Mouse (Mus musculus) hindbrain, embryonic 16.5 days (tissue): ENCODE data around the gene Xxylt1. TPM values are rescaled to one million over a fixed set of nuclear protein-coding genes. Genes with fewer than 3 reads are reported as not detected.

Experiments used
- ATAC-seq: fragments of 200-750 bp; cut with Nextera tagmentation; 2 replicates; pipeline ENCODE4 v1.8.0; 2017; ENCODE audit warnings: moderate TSS enrichment, moderate library complexity
- H3K27ac ChIP-seq: fragments of 300-500 bp; sonication (generic); 2 replicates; pipeline ENCODE4 v1.5.1; 2014; ENCODE audit warnings: low read depth, mild to moderate bottlenecking, control low read depth, low read length, moderate library complexity
- H3K27me3 ChIP-seq: fragments of 300-500 bp; sonication (generic); replicated peaks from 2 replicates; pipeline ENCODE4 v1.6.1; 2014; ENCODE audit warnings: low read length; ENCODE audit not compliant: control insufficient read depth, insufficient read depth
- H3K36me3 ChIP-seq: fragments of 300-500 bp; sonication (generic); 2 replicates; pipeline ENCODE4 v1.6.1; 2014; ENCODE audit warnings: mild to moderate bottlenecking, low read length, moderate library complexity, mixed read lengths; ENCODE audit not compliant: control insufficient read depth, insufficient read depth
- H3K4me1 ChIP-seq: fragments of 300-500 bp; sonication (generic); 2 replicates; pipeline ENCODE4 v1.6.1; 2014; ENCODE audit warnings: low read depth, low read length; ENCODE audit not compliant: control insufficient read depth, insufficient read depth
- H3K4me2 ChIP-seq: fragments of 300-500 bp; sonication (generic); 2 replicates; pipeline ENCODE4 v1.6.1; 2014; ENCODE audit warnings: mild to moderate bottlenecking, low read length, control low read depth, moderate library complexity
- H3K4me3 ChIP-seq: fragments of 300-500 bp; sonication (generic); 2 replicates; pipeline ENCODE4 v1.5.1; 2014; ENCODE audit warnings: mild to moderate bottlenecking, low read length, control low read depth, moderate library complexity
- H3K9ac ChIP-seq: fragments of 300-500 bp; sonication (generic); 2 replicates; pipeline ENCODE4 v1.6.1; 2014; ENCODE audit warnings: low read depth, mild to moderate bottlenecking, control low read depth, low read length, moderate library complexity
- H3K9me3 ChIP-seq: fragments of 300-500 bp; sonication (generic); 2 replicates; pipeline ENCODE4 v1.6.1; 2014; ENCODE audit warnings: mild to moderate bottlenecking, low read length, moderate library complexity; ENCODE audit not compliant: control insufficient read depth
- WGBS: fragments of 180-500 bp; shearing (Covaris S2); extraction: QIAGEN DNeasy Blood & Tissue Kit; methylation state at CpG from one replicate; pipeline ENCODE4 v1.1.7; 2014; 5-methylcytosine and 5-hydroxymethylcytosine counted together
- polyA plus RNA-seq: library from polyadenylated mRNA; unstranded; fragments of >200 nt; fragmentation: Nextera tagmentation; extraction: Ambion mirVana; gene quantifications from 2 replicates; pipeline ENCODE4 v1.2.1, GENCODE M21; 2015

The Xxylt1 gene
- polyA plus RNA-seq, 1 experiment from 2014 or later, result 11.0 TPM

DNA sequence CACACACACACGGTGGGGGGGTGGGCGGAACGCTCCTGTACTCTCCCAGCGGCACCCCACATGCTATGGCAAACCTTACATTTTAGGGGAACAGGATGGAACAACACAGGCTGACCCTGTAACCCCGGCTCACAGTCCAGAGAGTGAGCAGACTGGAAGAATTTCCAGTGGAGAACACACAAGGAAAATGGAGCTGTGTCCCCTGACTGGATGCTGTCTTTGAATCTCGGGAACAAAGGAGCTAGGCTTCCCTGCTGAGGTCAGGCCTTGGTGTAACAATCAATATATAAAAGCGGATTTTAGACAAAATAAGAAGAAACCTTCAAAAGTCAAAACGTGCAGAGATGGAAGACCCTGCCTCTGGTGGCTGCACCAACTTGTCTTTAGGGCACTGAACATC is 57.4 kb downstream of the Xxylt1 start:
- WGBS, result 50% methylated on average over 8 of the region's 8 CpGs
- H3K4me3 ChIP-seq, result no peak overlapping the region
- no peaks in the 10 kb centered on the region for H3K27me3 ChIP-seq
- no peak overlapping the region for H3K27ac ChIP-seq
- H3K36me3 ChIP-seq, result no peaks in the 10 kb centered on the region
- H3K9ac ChIP-seq, result no peak overlapping the region
- H3K4me1 ChIP-seq, result no peaks in the 10 kb centered on the region
- ATAC-seq, result no peak
- no peaks in the 10 kb centered on the region for H3K9me3 ChIP-seq
- H3K4me2 ChIP-seq, result no peak overlapping the region

DNA sequence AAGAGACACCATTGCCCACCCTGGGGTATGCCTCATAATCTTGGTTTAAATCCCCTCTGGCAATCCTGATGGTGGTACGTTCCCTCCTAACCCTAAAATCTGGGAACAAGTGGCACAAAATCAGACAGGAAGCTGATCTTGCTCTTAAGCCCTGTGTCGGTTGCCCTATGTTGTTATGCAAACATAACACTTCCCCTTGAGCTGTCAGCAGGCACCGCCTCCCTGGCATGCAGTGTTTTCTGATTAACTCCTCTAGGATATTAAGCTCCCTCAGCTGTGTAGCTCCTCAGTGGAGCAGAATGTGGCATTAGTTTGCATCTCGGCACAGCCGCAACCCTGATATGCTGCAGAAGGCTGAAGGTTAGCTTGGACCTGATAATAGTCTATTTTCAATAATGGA is 58.9 kb downstream of the Xxylt1 start:
- Histone ChIP-seq H3K4me2 (no peak overlapping the region), H3K4me1 (no peaks in the 10 kb centered on the region), H3K27ac (no peak overlapping the region), H3K4me3 (no peak overlapping the region), H3K27me3 (no peaks in the 10 kb centered on the region), H3K9me3 (no peaks in the 10 kb centered on the region), H3K9ac (no peak overlapping the region), H3K36me3 (no peaks in the 10 kb centered on the region)
- ATAC-seq, result no peak; the same call in 1 of the 2 replicates
- WGBS, result 43% methylated on average over 5 of the region's 5 CpGs

- WGBS, result 76% methylated on average over 3 of the region's 3 CpGs
These were observed 61.7 kb downstream of the Xxylt1 start for GRCm38 (mm10) chr16:31019514-31019913.

GRCm38 (mm10) chr16:31017687-31018413 is 63.4 kb downstream of the Xxylt1 start:
- Histone ChIP-seq H3K4me2 (no peak overlapping the region), H3K9me3 (no peaks in the 10 kb centered on the region), H3K27me3 (no peaks in the 10 kb centered on the region), H3K4me1 (no peaks in the 10 kb centered on the region), H3K27ac (no peak overlapping the region), H3K4me3 (no peak overlapping the region), H3K9ac (no peak overlapping the region), H3K36me3 (no peaks in the 10 kb centered on the region)
- no peak for ATAC-seq
- WGBS, result 96% methylated on average over 10 of the region's 10 CpGs

More at GRCm38 (mm10) chr16:31019514-31019913, 61.7 kb downstream of the Xxylt1 start:
- no peak overlapping the region for H3K9ac ChIP-seq
- no peaks in the 10 kb centered on the region for H3K9me3 ChIP-seq
- no peak overlapping the region for H3K4me2 ChIP-seq
- peak; percentile 65; the same call in 1 of the 2 replicates for ATAC-seq
- no peaks in the 10 kb centered on the region for H3K4me1 ChIP-seq
- H3K36me3 ChIP-seq, result no peaks in the 10 kb centered on the region
- H3K27ac ChIP-seq, result no peak overlapping the region
- H3K4me3 ChIP-seq, result no peak overlapping the region
- no peaks in the 10 kb centered on the region for H3K27me3 ChIP-seq

DNA sequence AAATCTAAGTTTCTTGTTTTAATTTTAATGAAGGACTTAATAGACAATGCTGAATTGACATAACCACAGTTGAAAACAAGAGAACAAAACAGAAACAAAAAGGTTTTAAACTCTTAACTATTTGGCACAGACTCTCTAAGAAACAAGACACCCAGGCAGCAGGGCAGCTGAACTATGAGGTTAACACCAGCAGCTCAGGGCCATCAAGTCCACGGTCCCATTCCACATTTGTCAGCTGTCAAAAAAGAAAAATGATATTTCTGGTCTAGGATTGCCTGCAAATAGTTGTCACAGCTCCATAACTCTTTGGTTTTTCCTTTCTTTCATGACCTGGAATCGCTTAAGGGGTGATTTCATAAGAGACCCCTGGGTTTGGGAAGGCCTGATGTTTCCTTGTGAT is 64.6 kb downstream of the Xxylt1 start:
- ATAC-seq, result no peak

GRCm38 (mm10) chr16:31016169-31016568 is 65.1 kb downstream of the Xxylt1 start:
- Histone ChIP-seq H3K9me3 (no peaks in the 10 kb centered on the region), H3K36me3 (no peaks in the 10 kb centered on the region), H3K9ac (no peak overlapping the region), H3K27me3 (no peaks in the 10 kb centered on the region), H3K4me1 (no peaks in the 10 kb centered on the region), H3K27ac (no peak overlapping the region), H3K4me2 (no peak overlapping the region), H3K4me3 (no peak overlapping the region)
- ATAC-seq, result no peak
- WGBS, result 74% methylated on average over 8 of the region's 8 CpGs

More for the DNA sequence above, 64.6 kb downstream of the Xxylt1 start:
- H3K27me3 ChIP-seq, result no peaks in the 10 kb centered on the region
- no peak overlapping the region for H3K4me3 ChIP-seq
- H3K36me3 ChIP-seq, result no peaks in the 10 kb centered on the region
- WGBS, result 82% methylated on average over 2 of the region's 2 CpGs
- no peak overlapping the region for H3K4me2 ChIP-seq
- no peak overlapping the region for H3K27ac ChIP-seq
- H3K9ac ChIP-seq, result no peak overlapping the region
- no peaks in the 10 kb centered on the region for H3K4me1 ChIP-seq
- H3K9me3 ChIP-seq, result no peaks in the 10 kb centered on the region

DNA sequence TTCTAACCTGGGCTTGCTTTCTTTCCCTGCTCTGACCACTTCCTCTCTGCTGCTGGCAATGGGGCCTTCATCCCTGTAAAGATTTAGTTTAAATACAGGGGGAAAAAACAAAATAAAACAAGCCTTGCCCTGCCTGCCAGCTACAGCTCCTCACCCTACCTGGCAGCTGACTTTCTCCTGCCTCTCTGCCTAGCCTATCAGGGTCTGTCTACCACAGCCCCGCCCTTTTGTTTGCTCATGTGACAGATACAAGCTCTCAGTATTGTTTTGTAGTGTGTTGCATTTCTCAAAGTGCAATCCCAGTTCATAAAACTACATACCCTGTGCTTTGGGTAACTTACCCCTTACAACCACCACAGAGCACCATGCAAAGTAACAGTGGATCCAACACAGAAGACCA is 66.0 kb downstream of the Xxylt1 start:
- 100% methylated on average over 1 of the region's 1 CpGs for WGBS
- H3K4me2 ChIP-seq, result no peak overlapping the region
- no peaks in the 10 kb centered on the region for H3K36me3 ChIP-seq
- H3K27ac ChIP-seq, result no peak overlapping the region
- no peaks in the 10 kb centered on the region for H3K4me1 ChIP-seq
- H3K27me3 ChIP-seq, result no peaks in the 10 kb centered on the region
- no peak overlapping the region for H3K4me3 ChIP-seq
- H3K9me3 ChIP-seq, result no peaks in the 10 kb centered on the region
- ATAC-seq, result no peak
- no peak overlapping the region for H3K9ac ChIP-seq

- H3K9me3 ChIP-seq, result no peaks in the 10 kb centered on the region
- no peak overlapping the region for H3K4me3 ChIP-seq
- H3K4me1 ChIP-seq, result peaks cover 7% of the 10 kb centered on the region; the same call in 1 of the 2 replicates
- H3K4me2 ChIP-seq, result no peak overlapping the region
- no peak overlapping the region for H3K27ac ChIP-seq
- no peak for ATAC-seq
- H3K36me3 ChIP-seq, result no peaks in the 10 kb centered on the region
- 96% methylated on average over 10 of the region's 10 CpGs for WGBS
- H3K27me3 ChIP-seq, result no peaks in the 10 kb centered on the region
- no peak overlapping the region for H3K9ac ChIP-seq
These were observed 69.0 kb downstream of the Xxylt1 start for GRCm38 (mm10) chr16:31012236-31012635.

DNA sequence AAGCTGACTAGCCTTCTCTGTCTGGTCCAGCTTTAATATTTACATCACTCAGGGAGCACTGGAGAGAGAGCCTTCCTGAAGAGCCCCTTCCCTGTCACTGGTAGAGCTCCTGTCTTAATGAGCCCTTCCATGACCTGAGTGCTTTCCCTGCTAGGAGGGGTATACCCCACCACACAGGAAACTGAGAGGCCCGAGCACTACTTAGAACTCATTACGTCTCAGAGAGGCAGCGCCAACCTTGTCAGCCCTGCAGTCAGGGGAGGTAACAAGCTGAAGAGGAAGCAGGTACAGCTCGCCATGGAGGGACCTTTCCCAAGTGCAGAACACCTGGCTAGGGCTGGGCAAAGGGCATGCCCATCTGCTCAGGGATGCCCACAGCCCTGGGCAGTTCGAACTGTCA is 70.8 kb downstream of the Xxylt1 start:
- Histone ChIP-seq H3K4me1 (peaks cover 8% of the 10 kb centered on the region; the same call in 1 of the 2 replicates), H3K9me3 (no peaks in the 10 kb centered on the region), H3K9ac (no peak overlapping the region), H3K27me3 (no peaks in the 10 kb centered on the region), H3K36me3 (no peaks in the 10 kb centered on the region), H3K27ac (no peak overlapping the region), H3K4me3 (no peak overlapping the region), H3K4me2 (no peak overlapping the region)
- 82% methylated on average over 5 of the region's 5 CpGs for WGBS
- ATAC-seq, result no peak
